Mouse (Mus musculus) cerebellum, postnatal 10 days (tissue): ENCODE measurements around the gene Cpn1.

Experiments used
- DNase-seq, 2 experiments: peaks; one replicate each; pipeline ENCODE4 v3.0.0; 2021; ENCODE audit warnings: mixed read lengths in 2 of 2

Gene Cpn1

DNA sequence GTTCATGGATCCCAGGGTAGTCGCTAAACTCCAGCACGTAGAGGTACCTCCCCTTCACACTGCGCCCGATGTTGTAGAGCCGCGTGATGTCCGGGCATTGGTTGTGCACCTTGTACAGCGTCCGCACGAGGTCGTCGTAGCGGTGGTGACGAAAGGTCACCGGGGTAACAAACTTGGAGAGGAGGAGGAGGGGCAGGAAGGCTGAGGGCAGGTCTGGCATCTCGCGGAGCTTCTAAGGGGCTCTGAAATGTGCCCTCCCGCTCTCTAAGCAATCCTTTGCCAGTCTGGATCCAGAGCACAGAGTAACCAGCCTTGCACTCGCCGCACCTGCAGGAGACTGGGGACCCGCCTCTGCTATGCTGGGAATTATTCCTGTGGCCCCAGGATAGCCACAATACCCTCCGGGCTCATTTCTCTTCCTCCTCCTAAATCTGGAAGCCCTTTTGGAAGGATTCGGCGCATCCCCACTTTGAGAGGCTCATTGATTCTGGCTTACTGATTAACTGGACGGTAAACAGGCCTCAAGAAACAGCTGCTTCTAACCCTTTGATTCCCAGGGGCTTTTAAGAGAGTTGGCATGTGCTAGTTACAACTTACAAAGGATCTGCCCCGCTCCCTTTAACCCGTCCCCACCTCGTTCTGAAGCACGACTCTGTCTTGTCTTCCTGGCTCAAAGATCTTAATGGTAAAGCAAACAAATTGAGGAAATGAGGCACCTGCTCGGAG is at the start of gene Cpn1:
Gene Cpn1, minus strand, starts transcription at position 488 of the 726 bp plus-strand sequence.
- DNase-seq: no peak

GRCm38 (mm10) chr19:44033396-44033795 is 47.0 kb upstream of the Cpn1 start:
- no peak for DNase-seq

DNA sequence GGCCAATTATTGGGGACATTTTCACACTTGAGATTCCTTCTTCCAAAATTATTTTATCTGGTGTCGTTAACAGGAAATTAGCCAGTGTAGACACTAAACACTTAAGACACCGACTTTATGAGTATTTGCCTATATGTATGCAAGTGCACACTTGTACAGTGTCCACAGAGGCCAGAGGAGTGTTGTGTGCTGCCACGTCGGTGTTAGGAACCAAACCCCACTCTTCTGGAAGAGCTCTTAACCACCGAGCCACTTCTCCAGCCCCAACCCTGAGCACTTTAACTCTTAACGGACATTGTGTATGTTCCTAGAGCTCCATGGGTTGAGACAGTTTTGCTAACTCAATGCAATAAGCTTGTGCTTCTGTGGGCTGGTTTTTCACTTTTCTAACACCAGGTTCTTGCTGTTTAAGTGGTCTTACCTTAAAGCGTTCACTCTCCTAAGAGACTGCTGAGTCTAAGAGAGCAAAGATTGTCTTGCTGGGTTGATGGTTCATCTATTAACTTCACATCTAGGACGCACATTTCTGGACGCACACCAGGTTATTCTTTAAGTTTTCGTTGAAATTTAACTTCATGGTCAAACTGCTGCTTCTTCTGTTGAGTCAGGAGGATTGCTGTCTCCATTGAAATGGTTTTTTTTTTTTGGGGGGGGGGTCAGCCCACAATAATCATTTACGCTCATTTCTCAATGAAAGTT is 45.8 kb upstream of the Cpn1 start:
- DNase-seq: no peak

- no peak for DNase-seq
These were observed 43.7 kb upstream of the Cpn1 start for GRCm38 (mm10) chr19:44030024-44030423.

DNA sequence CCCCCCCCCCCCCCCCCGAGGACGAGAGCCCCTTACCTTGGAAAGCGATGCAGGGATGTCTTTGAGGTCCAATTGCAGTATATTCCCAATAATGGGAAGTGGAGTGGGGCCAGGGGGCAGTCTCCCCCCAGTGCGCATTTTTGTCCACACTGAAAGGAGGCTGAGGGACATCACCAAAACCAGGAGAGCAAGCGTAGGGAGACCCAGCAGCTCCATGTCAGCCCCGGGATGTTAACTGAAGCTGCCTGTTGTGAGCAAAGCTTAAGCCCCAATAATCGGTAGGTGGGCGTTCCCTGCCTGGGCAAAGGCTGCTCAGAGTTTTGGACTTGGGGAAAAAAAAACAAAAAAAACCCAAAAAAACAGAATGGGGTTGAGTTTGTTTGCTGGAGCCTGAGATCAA is 42.6 kb upstream of the Cpn1 start, which contains the start of gene Cyp2c23:
Gene Cyp2c23, minus strand, starts transcription at position 237 of the 400 bp plus-strand sequence.
- DNase-seq: no peak

GRCm38 (mm10) chr19:44026956-44027530 is 40.7 kb upstream of the Cpn1 start:
- DNase-seq: no peak

DNA sequence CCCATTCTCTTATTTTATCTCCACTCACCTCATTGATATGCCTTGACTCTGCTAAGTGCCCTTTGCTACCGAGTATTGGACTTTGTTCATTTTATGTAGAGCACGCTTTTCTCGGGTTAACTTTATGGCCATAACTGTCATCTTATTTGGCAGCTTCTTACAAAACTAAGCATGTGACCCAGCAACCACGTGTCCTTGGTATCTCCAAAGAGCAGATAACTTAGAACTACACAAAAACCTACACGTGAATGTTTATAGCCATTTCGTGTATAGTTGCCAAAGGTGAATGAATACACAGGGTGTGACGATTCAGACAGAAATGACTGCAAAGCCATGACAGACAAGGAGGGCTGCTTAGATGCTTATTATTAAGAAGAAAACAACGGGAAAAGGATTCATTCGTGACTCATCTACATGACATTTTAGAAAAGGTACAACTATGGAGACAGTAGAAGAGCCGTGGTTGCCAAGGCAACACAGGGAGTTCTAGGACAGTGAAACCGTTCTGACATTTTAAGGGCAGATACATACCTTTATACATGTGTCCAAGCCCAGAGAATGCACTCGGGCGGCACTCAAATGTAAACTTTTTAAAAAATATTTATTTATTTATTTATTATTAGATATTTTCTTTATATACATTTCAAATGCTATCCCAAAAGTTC is 38.7 kb upstream of the Cpn1 start:
- DNase-seq: no peak

GRCm38 (mm10) chr19:44023066-44023465 is 36.7 kb upstream of the Cpn1 start:
- DNase-seq: peak; percentile 24 to 29

GRCm38 (mm10) chr19:44021502-44021901 is 35.1 kb upstream of the Cpn1 start:
- no peak for DNase-seq

DNA sequence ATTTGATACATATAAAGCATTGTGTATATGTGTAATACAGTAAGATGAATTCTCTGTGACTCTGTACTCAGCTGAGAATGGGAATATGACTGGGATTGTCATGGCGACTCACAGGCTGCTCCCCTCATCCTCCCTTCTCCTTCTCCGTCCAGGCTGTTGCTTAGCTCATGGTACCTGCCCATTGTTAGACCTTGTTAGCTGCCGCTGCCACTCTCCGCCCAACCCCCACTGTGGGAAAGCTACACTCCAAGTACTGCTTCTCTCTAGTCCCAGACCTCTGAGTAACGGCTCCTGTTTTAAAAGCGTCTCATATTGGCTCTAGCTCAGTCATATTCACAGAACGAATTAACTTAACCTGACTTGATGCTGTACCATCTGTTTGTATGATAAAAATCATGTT is 33.4 kb upstream of the Cpn1 start:
- DNase-seq: no peak

- no peak for DNase-seq
These were observed 27.5 kb upstream of the Cpn1 start for GRCm38 (mm10) chr19:44013862-44014261.

DNA sequence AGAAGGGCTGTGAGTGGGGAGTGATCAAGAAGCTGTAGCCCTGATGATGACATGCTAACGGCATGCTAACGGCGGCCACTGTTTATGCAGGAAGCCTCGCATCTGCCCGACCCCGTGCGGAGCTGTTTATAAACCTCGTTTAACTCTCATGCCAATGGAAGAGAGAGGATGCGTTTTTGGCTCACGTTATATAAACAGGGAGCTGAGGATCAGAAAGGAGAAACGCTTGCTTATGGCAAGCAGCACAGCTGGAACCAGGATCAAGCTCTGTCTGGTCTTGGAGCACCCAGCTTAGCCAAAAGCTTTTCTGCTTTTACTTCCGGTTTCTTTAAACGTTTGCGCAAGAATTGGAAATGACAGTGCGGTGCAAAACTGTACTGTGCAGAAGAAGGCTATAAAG is 22.4 kb upstream of the Cpn1 start:
- DNase-seq: no peak

GRCm38 (mm10) chr19:44007186-44007585 is 20.8 kb upstream of the Cpn1 start:
- no peak for DNase-seq

- no peak for DNase-seq
These were observed 18.7 kb upstream of the Cpn1 start for GRCm38 (mm10) chr19:44005025-44005424.

GRCm38 (mm10) chr19:44004261-44004660 is 17.9 kb upstream of the Cpn1 start:
- no peak for DNase-seq

- DNase-seq: no peak
These were observed 14.4 kb upstream of the Cpn1 start for GRCm38 (mm10) chr19:44000720-44001119.

DNA sequence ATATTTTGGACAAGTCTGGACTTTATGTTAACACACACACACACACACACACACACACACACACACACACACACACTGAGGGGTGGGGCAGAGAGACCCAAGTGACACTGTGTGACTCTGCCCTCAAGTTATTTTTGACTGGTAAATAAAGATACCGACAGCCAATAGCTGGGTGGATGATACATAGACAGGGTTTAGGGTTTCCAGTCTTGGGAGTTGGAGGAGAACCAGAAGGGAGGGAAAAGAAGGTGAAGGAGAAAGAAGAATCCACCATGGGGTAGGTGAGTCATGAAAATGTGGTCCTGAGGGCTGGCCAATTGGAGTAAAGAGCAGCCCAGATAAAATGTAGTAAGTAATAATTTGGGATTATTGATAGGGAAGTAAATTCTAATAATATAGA is 13.7 kb upstream of the Cpn1 start:
- DNase-seq: no peak

- no peak for DNase-seq
These were observed 12.6 kb upstream of the Cpn1 start for GRCm38 (mm10) chr19:43998802-43999527.

- no peak for DNase-seq
These were observed 11.7 kb upstream of the Cpn1 start for GRCm38 (mm10) chr19:43998101-43998500.

DNA sequence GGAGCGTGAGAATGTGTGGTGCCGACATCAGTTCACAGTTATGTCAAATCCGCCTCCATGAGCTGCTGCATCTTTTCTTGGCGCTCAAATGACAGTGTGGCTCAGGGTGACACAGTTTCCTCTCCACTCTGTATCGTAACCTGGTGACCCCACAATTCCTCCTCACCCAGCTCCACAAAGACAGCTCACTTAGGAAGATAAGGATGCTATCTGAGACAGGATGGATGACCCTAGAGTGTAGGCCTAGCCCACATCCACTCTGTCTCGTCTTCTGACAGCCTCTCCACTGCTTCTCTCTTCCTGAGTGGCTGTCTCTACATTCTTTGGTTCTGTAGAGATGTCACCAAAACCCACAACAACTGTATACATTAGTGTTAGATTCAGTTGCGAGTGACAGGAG is 9.1 kb upstream of the Cpn1 start:
- no peak for DNase-seq

GRCm38 (mm10) chr19:43992464-43992863 is 6.1 kb upstream of the Cpn1 start:
- DNase-seq: no peak

GRCm38 (mm10) chr19:43990362-43990761 is 4.0 kb upstream of the Cpn1 start:
- no peak for DNase-seq

- DNase-seq: no peak
These were observed 4.4 kb downstream of the Cpn1 start for GRCm38 (mm10) chr19:43981992-43982391.
